Mouse (Mus musculus) heart, postnatal 25 days (tissue): ENCODE measurements around the gene 4933424G06Rik. TPM values are rescaled to one million over a fixed set of nuclear protein-coding genes. Genes with fewer than 3 reads are reported as not detected.

Experiments used
- DNase-seq: peaks from one replicate; pipeline ENCODE4 v3.0.0; 2022; ENCODE audit warnings: low spot score
- intact Hi-C: fragments of 180-260 bp; cut with DNase I; formaldehyde crosslinking; loops from one replicate; pipeline ENCODE4 v1.15.1; 2025
- total RNA-seq, 2 experiments: library from RNA; stranded (reverse); gene quantifications; 2 replicates each; pipeline ENCODE4 v1.2.3; 2021

4933424G06Rik gene
- total RNA-seq, 2 experiments from 2014 or later, result not detected

- intact Hi-C loops, result no loop called here
- no peak for DNase-seq
These were observed 51.6 kb downstream of the 4933424G06Rik start, which contains the start of gene Zap70 for GRCm38 (mm10) chr1:36761568-36761967. Gene Zap70 (plus strand): TSS chr1:36761798.

DNA sequence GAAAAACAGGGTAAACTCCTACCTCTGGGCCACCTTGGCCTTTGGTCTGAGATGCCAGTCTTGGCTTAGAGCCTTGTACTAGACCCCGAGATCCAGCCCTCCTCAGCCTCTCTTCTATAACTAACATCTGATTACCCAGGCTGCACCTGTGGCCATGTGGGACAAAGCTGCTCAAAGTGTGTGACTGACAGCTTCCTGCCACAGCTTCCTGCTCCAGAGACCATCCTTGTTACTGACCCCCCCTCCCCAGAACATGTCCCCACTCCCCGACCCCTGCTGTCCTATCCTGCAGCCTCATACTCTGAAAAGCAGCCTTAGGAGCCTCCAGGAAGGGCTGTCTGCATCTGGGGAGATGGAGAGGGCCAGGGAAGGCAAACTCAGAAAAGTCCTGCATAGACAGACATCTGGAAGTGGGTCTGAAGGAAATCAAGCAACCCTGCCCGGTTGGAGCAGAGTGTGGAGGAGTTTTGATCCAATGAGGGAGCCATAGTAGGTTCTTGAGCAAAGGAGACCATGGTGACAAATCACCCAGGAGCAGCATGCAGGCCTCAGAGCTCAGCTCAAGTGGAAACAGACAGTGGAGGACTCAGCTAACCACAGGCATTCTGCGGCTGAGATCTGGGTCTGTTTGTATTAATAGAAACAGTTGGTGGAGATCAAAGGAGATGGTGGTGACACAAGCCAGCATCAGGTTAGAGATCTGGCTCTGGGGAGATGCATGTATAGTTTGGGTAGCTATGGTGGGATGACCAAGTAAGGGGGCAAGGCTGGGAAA lies 56.7 kb downstream of the 4933424G06Rik start:
- DNase-seq, result no peak
- intact Hi-C loops, result no loop called here

GRCm38 (mm10) chr1:36767321-36767720 lies 57.4 kb downstream of the 4933424G06Rik start:
- intact Hi-C loops, result no loop called here
- DNase-seq, result no peak

- intact Hi-C loops, result no loop called here
- DNase-seq, result no peak
These were observed 58.8 kb downstream of the 4933424G06Rik start for GRCm38 (mm10) chr1:36768786-36769185.

DNA sequence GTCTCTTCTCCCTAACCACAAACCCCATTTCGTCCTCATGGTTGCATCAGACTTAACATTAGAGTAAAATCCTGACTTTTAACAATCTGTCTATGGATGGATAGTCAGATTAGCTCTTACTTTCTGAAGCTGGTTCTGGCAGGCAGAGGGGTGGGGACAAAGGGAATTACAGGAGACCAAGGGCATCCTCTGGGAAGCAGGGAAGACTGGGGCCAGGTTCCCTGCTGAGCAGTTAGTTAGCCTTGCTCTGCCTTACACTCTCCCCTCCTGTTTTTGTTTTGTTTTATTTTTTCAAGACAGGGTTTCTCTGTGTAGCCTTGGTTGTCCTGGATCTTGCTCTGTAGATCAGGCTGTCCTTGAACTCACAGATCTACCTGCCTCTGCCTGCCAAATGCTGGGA lies 60.0 kb downstream of the 4933424G06Rik start:
- intact Hi-C loops, result no loop called here
- no peak for DNase-seq

DNA sequence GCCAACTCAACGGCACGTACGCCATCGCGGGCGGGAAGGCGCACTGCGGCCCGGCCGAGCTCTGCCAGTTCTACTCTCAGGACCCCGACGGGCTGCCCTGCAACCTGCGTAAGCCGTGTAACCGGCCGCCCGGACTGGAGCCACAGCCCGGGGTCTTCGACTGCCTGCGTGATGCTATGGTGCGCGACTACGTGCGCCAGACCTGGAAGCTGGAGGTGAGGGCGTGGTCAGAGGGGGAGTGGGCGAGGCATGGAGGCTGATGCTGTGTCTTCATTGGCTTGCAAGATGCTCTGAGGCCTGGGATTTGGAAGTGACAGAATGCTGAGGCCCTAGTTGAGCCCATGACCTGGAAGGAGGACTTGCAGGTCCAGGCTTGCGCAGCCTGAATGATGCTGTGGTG lies 61.0 kb downstream of the 4933424G06Rik start:
- no peak for DNase-seq
- intact Hi-C loops, result no loop called here

- intact Hi-C loops, result no loop called here
- DNase-seq, result no peak
These were observed 62.4 kb downstream of the 4933424G06Rik start for GRCm38 (mm10) chr1:36772198-36772934.

- intact Hi-C loops, result loop anchor here (10.0 kb wide), 2 partner anchors 354 to 604 kb away; no protein-coding TSS in a partner anchor
These were observed 70.8 kb downstream of the 4933424G06Rik start for GRCm38 (mm10) chr1:36780793-36781192.

GRCm38 (mm10) chr1:36782476-36782875 lies 72.5 kb downstream of the 4933424G06Rik start:
- no peak for DNase-seq
- intact Hi-C loops, result loop anchor here (10.0 kb wide), 2 partner anchors 352 to 602 kb away; no protein-coding TSS in a partner anchor

More at GRCm38 (mm10) chr1:36780793-36781192, 70.8 kb downstream of the 4933424G06Rik start:
- DNase-seq, result no peak

DNA sequence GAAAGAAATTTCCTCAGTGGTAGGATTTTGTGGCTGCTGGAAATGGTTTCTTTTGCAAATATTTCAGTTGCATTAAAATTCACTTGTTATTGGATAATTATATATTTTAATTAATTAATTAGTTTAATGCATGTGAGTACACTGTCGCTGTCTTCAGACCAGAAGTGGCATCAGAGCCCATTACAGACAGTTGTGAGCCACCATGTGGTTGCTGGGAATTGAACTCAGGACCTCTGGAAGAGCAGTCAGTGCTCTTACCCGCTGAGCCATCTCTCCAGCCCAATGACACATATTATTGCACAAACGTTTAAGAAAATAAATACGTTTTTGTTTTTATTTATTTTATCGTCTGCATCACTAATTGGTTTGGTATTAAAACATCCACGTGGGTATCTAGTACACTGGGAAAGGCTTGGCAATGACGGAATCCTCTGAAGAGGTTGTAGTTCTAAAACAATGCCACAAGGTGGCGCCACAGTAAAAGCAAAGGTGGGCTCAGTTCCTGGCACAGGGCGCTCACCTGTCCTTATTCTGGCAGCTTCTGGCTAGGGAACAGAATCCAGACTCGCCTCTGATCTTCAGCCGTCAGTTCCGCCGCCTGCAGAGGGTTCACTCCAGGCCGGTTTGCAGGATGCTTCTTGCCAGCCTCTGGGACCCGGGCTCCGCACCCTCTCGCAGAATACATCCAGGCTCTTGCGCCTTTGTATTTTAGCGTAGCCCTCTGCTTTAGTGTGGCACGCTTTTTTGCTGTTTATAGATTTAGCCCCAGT lies 74.6 kb downstream of the 4933424G06Rik start:
- peak; percentile 15 for DNase-seq

GRCm38 (mm10) chr1:36785238-36785641 lies 75.3 kb downstream of the 4933424G06Rik start:
- intact Hi-C loops, result loop anchor here (10.0 kb wide), 2 partner anchors 350 to 600 kb away; no protein-coding TSS in a partner anchor
- DNase-seq, result no peak

More for the DNA sequence above, 74.6 kb downstream of the 4933424G06Rik start:
- intact Hi-C loops, result loop anchor here (1.0 to 10.0 kb wide), 3 partner anchors 350 to 600 kb away; no protein-coding TSS in a partner anchor

GRCm38 (mm10) chr1:36786377-36786776 lies 76.4 kb downstream of the 4933424G06Rik start:
- intact Hi-C loops, result loop anchor here (10.0 kb wide), 2 partner anchors 348 to 598 kb away; no protein-coding TSS in a partner anchor
- no peak for DNase-seq

DNA sequence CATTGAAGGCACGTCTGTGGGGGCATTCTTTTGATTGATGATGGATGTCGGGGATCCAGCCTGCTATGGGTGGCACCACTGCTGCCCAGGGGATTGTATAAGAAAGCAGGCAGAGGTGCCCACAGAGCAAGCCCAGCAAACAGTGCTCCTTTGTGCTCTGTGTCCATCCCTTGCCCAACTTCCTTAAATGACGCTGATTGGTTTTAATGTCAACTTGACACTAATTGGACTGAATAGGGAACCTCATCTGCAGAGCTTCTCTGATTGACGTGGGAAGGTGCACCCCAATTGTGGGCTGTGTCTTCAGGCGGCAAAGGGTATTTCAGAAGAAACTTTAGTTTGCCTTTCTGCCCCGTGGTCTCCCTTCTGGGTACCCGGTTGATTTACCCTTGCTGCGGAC lies 79.5 kb downstream of the 4933424G06Rik start:
- no peak for DNase-seq
- intact Hi-C loops, result loop anchor here (10.0 kb wide), 2 partner anchors 345 to 595 kb away; no protein-coding TSS in a partner anchor

- intact Hi-C loops, result no loop called here
- DNase-seq, result no peak
These were observed 86.8 kb downstream of the 4933424G06Rik start for GRCm38 (mm10) chr1:36796711-36797110.

DNA sequence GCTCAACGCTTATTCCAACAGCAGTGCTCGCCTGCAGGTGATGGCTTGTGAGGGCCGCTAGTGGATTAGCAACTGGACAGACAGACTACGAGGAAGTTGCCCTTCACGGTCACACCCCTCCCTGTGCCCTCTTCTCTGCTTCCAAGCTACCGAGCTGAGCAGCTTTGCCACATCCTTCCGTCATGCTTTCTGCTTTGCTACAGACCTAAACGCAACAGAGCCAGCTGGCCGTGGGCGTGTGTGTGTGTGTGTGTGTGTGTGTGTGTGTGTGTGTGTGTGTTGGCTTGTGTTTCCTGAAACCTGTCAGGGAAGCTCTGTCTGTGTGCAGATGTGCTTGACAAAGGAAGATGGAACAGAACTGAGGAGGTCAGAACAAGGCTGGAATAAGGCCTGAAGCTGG lies 87.5 kb downstream of the 4933424G06Rik start:
- intact Hi-C loops, result no loop called here
- no peak for DNase-seq

GRCm38 (mm10) chr1:36800379-36801011 lies 90.5 kb downstream of the 4933424G06Rik start:
- DNase-seq, result no peak
- intact Hi-C loops, result no loop called here

DNA sequence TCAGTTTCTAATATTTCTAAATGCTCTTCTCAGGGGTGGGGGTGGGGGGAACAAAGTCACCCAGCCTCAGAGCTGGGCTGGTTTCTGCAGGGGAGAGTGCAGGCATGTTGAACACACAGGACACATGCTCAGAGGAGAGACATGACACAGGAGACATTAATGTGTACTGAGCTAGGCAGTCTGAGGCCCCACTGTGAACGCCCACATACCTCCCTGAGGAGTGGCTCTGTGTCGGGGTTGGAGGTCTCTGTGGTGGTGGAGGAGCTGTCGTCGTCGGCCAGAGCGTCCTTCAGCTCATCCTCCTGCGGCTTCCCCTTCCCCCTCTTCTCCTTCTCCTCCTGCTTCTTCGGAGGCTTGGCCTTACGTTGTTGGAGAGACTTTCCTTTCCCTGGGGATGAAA lies 94.3 kb downstream of the 4933424G06Rik start:
- DNase-seq, result no peak
- intact Hi-C loops, result no loop called here

- intact Hi-C loops, result no loop called here
- DNase-seq, result no peak
These were observed 94.9 kb downstream of the 4933424G06Rik start for GRCm38 (mm10) chr1:36804833-36805232.

DNA sequence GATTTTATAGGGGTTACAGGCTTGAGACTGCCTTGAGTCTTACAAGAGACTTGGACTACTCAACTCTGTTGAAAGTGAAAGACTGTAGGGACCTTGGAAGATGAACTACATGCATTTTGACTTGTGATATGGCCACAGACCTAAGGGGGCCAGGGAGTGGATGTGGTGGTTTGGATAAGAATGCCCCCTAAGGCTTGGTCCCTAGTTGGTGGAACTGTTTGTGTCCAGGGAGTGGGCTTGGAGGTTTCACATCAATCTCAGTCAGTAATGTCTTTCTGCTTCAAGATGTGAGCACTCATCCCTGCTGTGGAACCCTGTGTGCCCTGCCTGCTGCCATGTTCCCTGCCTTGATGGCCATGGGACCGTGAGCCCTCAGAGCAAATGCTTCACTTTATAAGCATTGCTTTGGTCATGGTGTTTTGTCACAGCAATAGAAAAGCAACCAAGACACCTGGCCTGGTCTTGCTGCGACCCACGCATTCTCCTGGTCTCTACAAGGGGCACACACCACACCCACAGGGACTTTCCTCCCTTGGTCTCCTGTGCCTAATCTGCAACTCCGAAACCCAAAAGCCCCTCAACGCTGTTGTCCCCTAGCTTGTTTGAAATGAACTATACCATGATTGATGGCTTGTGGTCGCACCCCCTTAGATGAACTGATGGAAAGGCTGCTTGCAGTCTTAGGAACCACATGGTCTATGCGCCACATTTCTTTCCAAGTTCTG lies 96.4 kb downstream of the 4933424G06Rik start:
- DNase-seq, result no peak
- intact Hi-C loops, result no loop called here
